ENCODE assay signal across 10 mouse cellular contexts in genomic region chr6:121053585-121054112, GRCm38 (mm10).
DNase-seq lines count a peak whose midpoint lies in the region; ATAC-seq and TF ChIP-seq lines count a peak whose summit lies in the region.
"Had no signal": no experiment of that assay in that cellular context is flagged by ENCODE, and none has a peak within 500 bp of the region (broad histone marks: within the 10 kb centered on the region; RNA-seq: fewer than 3 reads in every experiment).

No protein-coding gene starts in this region.

- no peaks in the 10 kb centered on the region for H3K36me3 ChIP-seq in hindbrain, postnatal 0 days (ENCODE audit: insufficient read depth, low read length)
- no peaks in the 10 kb centered on the region for H3K36me3 ChIP-seq in hindbrain, embryonic 16.5 days (ENCODE audit: control insufficient read depth, insufficient read depth, low read length)
- H3K36me3 ChIP-seq in heart, adult 2 months (ENCODE audit: control insufficient read depth, insufficient read depth, low read length), result no peaks in the 10 kb centered on the region

- H3K27ac ChIP-seq in hindbrain, postnatal 0 days, result no peak overlapping the region
- no peak overlapping the region for H3K27ac ChIP-seq in hindbrain, embryonic 16.5 days (ENCODE audit: low read depth, low read length)
- peak overlapping the region; percentile 60 for H3K27ac ChIP-seq in heart, adult 2 months

- ATAC-seq in hindbrain, postnatal 0 days, result peak; percentile 11; the same call in 1 of the 2 replicates
- no peak for ATAC-seq in hindbrain, embryonic 16.5 days
- peak; percentile 95 for ATAC-seq in activated CD4-positive, CD25-positive, alpha-beta regulatory T cell, adult 4 months

- peak; percentile 51; the same call in 1 of the 2 replicates for TF ChIP-seq EP300 in heart, adult 2 months (IDR thresholded peaks at IDR 0.05; ENCODE audit: insufficient read depth, low read depth, low read length)

- 79% methylated on average over 7 of the region's 7 CpGs for WGBS in hindbrain, postnatal 0 days
- WGBS in hindbrain, embryonic 16.5 days, result 88% methylated on average over 7 of the region's 7 CpGs
- WGBS in heart, adult 2 months, result 46% methylated on average over 7 of the region's 7 CpGs

- no peak for DNase-seq in hindbrain, postnatal 0 days (ENCODE audit: low spot score)
- DNase-seq in heart, adult 2 months, result peak in 1 of 2 experiments; percentile 62
- DNase-seq in induced T-regulatory cell, adult 2 months (ENCODE audit: low read depth), result peak; percentile 78
- no peak for DNase-seq in lung, adult 18-20 months
- DNase-seq in kidney, postnatal 10 days, result no peak
- no peak for DNase-seq in adrenal gland, postnatal 4 days (ENCODE audit: low spot score in 2 of 2)
- DNase-seq: gastrocnemius, postnatal 36 days; kidney, adult 2 months had no signal

- no peak overlapping the region for H3K9ac ChIP-seq in hindbrain, postnatal 0 days (replicated peaks; ENCODE audit: low read length)
- no peak overlapping the region for H3K9ac ChIP-seq in hindbrain, embryonic 16.5 days (ENCODE audit: low read depth, low read length)
- H3K9ac ChIP-seq in heart, adult 2 months (ENCODE audit: low read depth, low read length), result no peak overlapping the region

- no peaks in the 10 kb centered on the region; the same call in 1 of the 2 replicates for H3K4me1 ChIP-seq in hindbrain, postnatal 0 days (ENCODE audit: insufficient read depth, low read length)
- no peaks in the 10 kb centered on the region; the same call in none of the 2 replicates for H3K4me1 ChIP-seq in hindbrain, embryonic 16.5 days (ENCODE audit: control insufficient read depth, insufficient read depth, low read depth, low read length)
- H3K4me1 ChIP-seq in heart, adult 2 months (ENCODE audit: control insufficient read depth, insufficient read depth, low read length), result peaks cover 17% of the 10 kb centered on the region

- TF ChIP-seq CTCF in hindbrain, postnatal 0 days (IDR thresholded peaks at IDR 0.05; ENCODE audit: low read depth), result no peak
- TF ChIP-seq CTCF in heart, adult 2 months (IDR thresholded peaks at IDR 0.05), result no peak

- intact Hi-C loops in heart, adult 2 months (cut with DNase I), result no loop called here

- H3K4me3 ChIP-seq in hindbrain, postnatal 0 days (ENCODE audit: low read length), result no peak overlapping the region
- H3K4me3 ChIP-seq in hindbrain, embryonic 16.5 days (ENCODE audit: low read length), result no peak overlapping the region
- no peak overlapping the region for H3K4me3 ChIP-seq in heart, adult 2 months

- H3K4me2 ChIP-seq in hindbrain, postnatal 0 days (ENCODE audit: low read depth, low read length), result no peak overlapping the region
- H3K4me2 ChIP-seq in hindbrain, embryonic 16.5 days (ENCODE audit: low read length), result no peak overlapping the region

- no peaks in the 10 kb centered on the region; the same call in 1 of the 2 replicates for H3K79me2 ChIP-seq in heart, adult 2 months (replicated peaks; ENCODE audit: control insufficient read depth, insufficient read depth, low read length)

- H3K9me3 ChIP-seq in hindbrain, postnatal 0 days (ENCODE audit: low read length), result no peaks in the 10 kb centered on the region
- H3K9me3 ChIP-seq in hindbrain, embryonic 16.5 days (ENCODE audit: control insufficient read depth, low read length), result no peaks in the 10 kb centered on the region

- no peak for TF ChIP-seq POLR2A in heart, adult 2 months (IDR thresholded peaks at IDR 0.05; ENCODE audit: insufficient read depth, low read depth, low read length)

- no peaks in the 10 kb centered on the region for H3K27me3 ChIP-seq in hindbrain, postnatal 0 days (ENCODE audit: insufficient read depth, low read length)
- H3K27me3 ChIP-seq in hindbrain, embryonic 16.5 days (replicated peaks; ENCODE audit: control insufficient read depth, insufficient read depth, low read length), result no peaks in the 10 kb centered on the region
- no peaks in the 10 kb centered on the region for H3K27me3 ChIP-seq in heart, adult 2 months (ENCODE audit: control insufficient read depth, insufficient read depth, low read length)
